Mouse (Mus musculus) C2C12 (cell line): ENCODE results near the gene Rnf222. TPM values are rescaled to one million over a fixed set of nuclear protein-coding genes. Genes with fewer than 3 reads are reported as not detected.
A peak's percentile ranks its signal among the peaks of the same experiment; 100 is the strongest.

Experiments used
- H3K27me3 ChIP-seq: one replicate; pipeline ENCODE4 v1.6.1; 2011; ENCODE audit not compliant: control insufficient read depth, insufficient read depth, insufficient read length
- H3K36me3 ChIP-seq: one replicate; pipeline ENCODE4 v1.6.1; 2011; ENCODE audit not compliant: control insufficient read depth, insufficient read depth
- H3K4me3 ChIP-seq: one replicate; pipeline ENCODE4 v1.5.1; 2011; ENCODE audit warnings: mild to moderate bottlenecking, control low read depth; ENCODE audit not compliant: poor library complexity, insufficient read depth, severe bottlenecking
- H3K79me2 ChIP-seq: one replicate; pipeline ENCODE4 v1.6.1; 2011; ENCODE audit not compliant: control insufficient read depth, insufficient read depth
- H3K79me3 ChIP-seq: one replicate; pipeline ENCODE4 v1.6.1; 2011; ENCODE audit warnings: low read depth, control low read depth
- H3ac ChIP-seq: one replicate; pipeline ENCODE3; 2011; ENCODE audit warnings: low read depth; ENCODE audit not compliant: control insufficient read depth, insufficient read length
- CEBPB ChIP-seq: IDR thresholded peaks from one replicate; pipeline ENCODE4 v1.6.1; 2011; ENCODE audit warnings: low read depth, mild to moderate bottlenecking, control low read depth, moderate library complexity
- CTCF ChIP-seq: IDR thresholded peaks from one replicate; pipeline ENCODE4 v1.5.1; 2011; ENCODE audit not compliant: control insufficient read depth, insufficient read depth, insufficient read length
- FOSL1 ChIP-seq: IDR thresholded peaks from one replicate; pipeline ENCODE4 v1.8.0; 2011; ENCODE audit warnings: mild to moderate bottlenecking, low read length; ENCODE audit not compliant: poor library complexity, insufficient read depth, severe bottlenecking
- MAX ChIP-seq: IDR thresholded peaks from one replicate; pipeline ENCODE4 v1.6.1; 2011; ENCODE audit warnings: mild to moderate bottlenecking, control low read depth
- MYOD1 ChIP-seq: IDR thresholded peaks from one replicate; pipeline ENCODE4 v1.6.1; 2011; ENCODE audit warnings: low read depth; ENCODE audit not compliant: control insufficient read depth, insufficient read length
- MYOG ChIP-seq: IDR thresholded peaks from one replicate; pipeline ENCODE4 v1.6.1; 2011; ENCODE audit not compliant: control insufficient read depth, insufficient read length; ENCODE audit errors: extremely low read depth
- USF1 ChIP-seq: IDR thresholded peaks from one replicate; pipeline ENCODE4 v1.6.1; 2011; ENCODE audit warnings: low read depth, mild to moderate bottlenecking, control low read depth, moderate library complexity
- polyA plus RNA-seq: library from polyadenylated mRNA; unstranded; fragments of >200 nt; fragmentation: generic; extraction: Trizol; gene quantifications from one replicate; pipeline ENCODE4 v1.2.1, GENCODE M21; 2012; ENCODE audit warnings: missing spikeins

Rnf222 gene
- polyA plus RNA-seq, 1 experiment = not detected

- H3K79me2 ChIP-seq = peaks cover 19% of the 10 kb centered on the region
- no peak overlapping the region for H3K4me3 ChIP-seq
- H3K36me3 ChIP-seq = peaks cover 14% of the 10 kb centered on the region
- peaks cover 4% of the 10 kb centered on the region for H3K27me3 ChIP-seq
- TF ChIP-seq CEBPB (no peak), USF1 (no peak), MAX (no peak), CTCF (no peak), FOSL1 (no peak), MYOG (no peak), MYOD1 (no peak)
- H3ac ChIP-seq = no peak overlapping the region
- peaks cover 13% of the 10 kb centered on the region for H3K79me3 ChIP-seq
Observed at GRCm38 (mm10) chr11:68898790-68899189, 10.4 kb downstream of the Rnf222 start.

- Histone ChIP-seq H3K79me3 (peaks cover 15% of the 10 kb centered on the region), H3K27me3 (no peaks in the 10 kb centered on the region), H3K36me3 (peaks cover 24% of the 10 kb centered on the region), H3K79me2 (peaks cover 26% of the 10 kb centered on the region), H3K4me3 (no peak overlapping the region), H3ac (no peak overlapping the region)
- TF ChIP-seq CEBPB (no peak), MYOD1 (no peak), CTCF (no peak), MYOG (no peak), MAX (no peak), FOSL1 (no peak), USF1 (no peak)
Observed at GRCm38 (mm10) chr11:68899815-68900214, 11.5 kb downstream of the Rnf222 start.

GRCm38 (mm10) chr11:68900519-68901350 is 12.4 kb downstream of the Rnf222 start:
- H3K4me3 ChIP-seq = peak overlapping the region; percentile 14
- TF ChIP-seq CEBPB (no peak), USF1 (no peak), MYOG (no peak)
- peaks cover 15% of the 10 kb centered on the region for H3K79me3 ChIP-seq
- peak overlapping the region; percentile 44 for H3ac ChIP-seq
- peaks cover 27% of the 10 kb centered on the region for H3K36me3 ChIP-seq
- H3K79me2 ChIP-seq = peaks cover 26% of the 10 kb centered on the region
- no peaks in the 10 kb centered on the region for H3K27me3 ChIP-seq

- peaks cover 27% of the 10 kb centered on the region for H3K36me3 ChIP-seq
- peaks cover 26% of the 10 kb centered on the region for H3K79me2 ChIP-seq
- peak within 1 kb of the TSS; percentile 99 for H3K4me3 ChIP-seq
- H3K79me3 ChIP-seq = peaks cover 15% of the 10 kb centered on the region
- no peaks in the 10 kb centered on the region for H3K27me3 ChIP-seq
- TF ChIP-seq FOSL1 (no peak), MYOG (no peak), MYOD1 (no peak), MAX (peak; percentile 50), CTCF (peak; percentile 81), CEBPB (no peak), USF1 (no peak)
- peak within 1 kb of the TSS; percentile 96 for H3ac ChIP-seq
Observed at GRCm38 (mm10) chr11:68901351-68902046, 13.1 kb downstream of the Rnf222 start, which contains the start of gene Rpl26. Gene Rpl26, plus strand, starts transcription at chr11:68901583.

- Histone ChIP-seq H3ac (peak overlapping the region; percentile 96), H3K36me3 (peaks cover 27% of the 10 kb centered on the region), H3K27me3 (no peaks in the 10 kb centered on the region), H3K4me3 (peak overlapping the region; percentile 99), H3K79me2 (peaks cover 26% of the 10 kb centered on the region), H3K79me3 (peaks cover 15% of the 10 kb centered on the region)
- no peak for TF ChIP-seq MYOD1
- TF ChIP-seq FOSL1 = no peak
- no peak for TF ChIP-seq CTCF
- TF ChIP-seq CEBPB = no peak
- TF ChIP-seq USF1 = no peak
- TF ChIP-seq MAX = no peak
- no peak for TF ChIP-seq MYOG
Observed at GRCm38 (mm10) chr11:68902047-68902364, 13.7 kb downstream of the Rnf222 start.

GRCm38 (mm10) chr11:68902367-68902766 is 14.0 kb downstream of the Rnf222 start:
- no peaks in the 10 kb centered on the region for H3K27me3 ChIP-seq
- TF ChIP-seq CTCF (no peak), MAX (no peak)
- peaks cover 27% of the 10 kb centered on the region for H3K36me3 ChIP-seq
- H3K4me3 ChIP-seq = peak overlapping the region; percentile 99
- H3K79me3 ChIP-seq = peaks cover 15% of the 10 kb centered on the region
- H3ac ChIP-seq = peak overlapping the region; percentile 72
- peaks cover 26% of the 10 kb centered on the region for H3K79me2 ChIP-seq
